Mouse (Mus musculus) layer of hippocampus, postnatal 14 days (tissue): ENCODE measurements around the gene Cfhr1. TPM values are rescaled to one million over a fixed set of nuclear protein-coding genes. Genes with fewer than 3 reads are reported as not detected.

ENCODE experiments used
- DNase-seq, 2 experiments: peaks; one replicate each; pipeline ENCODE4 v3.0.0; 2021 to 2022; ENCODE audit warnings: low spot score in 2 of 2, mixed read lengths in 1 of 2
- long read RNA-seq, 2 experiments: library from polyadenylated mRNA; stranded (forward); transcript quantifications; one replicate each; pipeline ENCODE4 v2.0.0; 2021
- total RNA-seq, 2 experiments: library from RNA; stranded (reverse); gene quantifications; 2 replicates each; pipeline ENCODE4 v1.2.3; 2021

The Cfhr1 gene
- total RNA-seq: not detected
- long read RNA-seq, experiment 1: 0 reads
- long read RNA-seq, experiment 2, partial matches to known transcripts: 0 of 1 reads
- long read RNA-seq, experiment 2, other reads (novel, unspliced or antisense): 1 of 1 reads

- DNase-seq: no peak
These were observed at the start of gene Cfhr1 for GRCm38 (mm10) chr1:139560024-139560423. Gene Cfhr1 (minus strand): TSS chr1:139560272.

DNA sequence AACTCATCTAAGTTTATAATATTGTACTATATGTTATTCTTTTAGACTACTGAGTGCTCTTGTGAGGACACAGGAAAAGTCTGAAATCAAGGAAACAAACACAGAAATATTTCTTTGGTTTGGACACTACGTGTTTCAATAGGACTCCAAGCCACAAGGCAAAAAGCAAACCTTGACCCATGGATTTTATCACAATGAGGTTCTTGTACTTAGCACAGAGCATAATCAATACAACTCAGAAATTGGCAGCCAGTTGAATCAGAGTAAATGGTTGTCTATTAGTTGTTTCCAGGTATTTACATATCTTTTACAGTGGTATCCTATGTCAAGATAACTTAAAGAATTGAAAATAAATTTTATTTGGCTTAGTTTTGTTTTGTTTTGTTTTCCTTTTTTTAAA, 8.8 kb downstream of the Cfhr1 start:
- DNase-seq: no peak

DNA sequence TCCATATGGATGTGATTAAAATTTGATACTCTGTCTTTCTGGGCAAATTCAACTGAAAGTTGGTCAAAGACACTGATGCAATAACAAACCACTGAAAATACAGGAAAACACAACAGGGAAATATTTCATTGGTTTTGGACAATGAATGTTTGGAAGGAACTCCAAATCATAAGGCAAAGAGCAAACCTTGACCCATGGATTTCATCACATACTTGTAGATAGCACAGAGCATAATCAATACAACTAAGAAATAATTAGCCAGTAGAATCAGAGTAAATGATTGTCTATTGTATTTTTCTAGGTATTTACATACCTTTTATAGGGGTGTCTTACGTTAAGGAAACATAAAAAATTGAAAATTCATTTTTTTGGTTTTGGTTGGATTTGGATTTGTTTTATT, 11.5 kb downstream of the Cfhr1 start:
- no peak for DNase-seq

DNA sequence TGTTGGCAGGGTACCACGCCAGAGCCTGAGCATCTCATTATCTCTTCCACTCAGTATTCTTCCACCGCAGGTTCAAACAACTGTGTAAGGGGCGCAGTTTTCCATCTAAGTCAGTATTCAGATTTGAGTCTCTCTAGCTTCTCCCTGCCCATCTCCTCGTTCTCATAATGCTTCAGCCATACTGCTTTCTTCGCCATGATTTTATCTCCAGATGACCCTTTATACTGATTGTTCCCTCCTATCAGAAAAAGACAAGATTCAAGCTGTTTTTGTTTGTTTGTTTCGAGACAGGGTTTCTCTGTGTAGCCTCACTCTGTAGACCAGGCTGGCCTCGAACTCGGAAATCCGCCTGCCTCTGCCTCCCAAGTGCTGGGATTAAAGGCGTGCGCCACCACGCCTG, 45.5 kb downstream of the Cfhr1 start:
- no peak for DNase-seq

GRCm38 (mm10) chr1:139501258-139501752, 58.8 kb downstream of the Cfhr1 start, which contains the start of gene F13b:
Gene F13b (plus strand): TSS chr1:139501702.
- no peak for DNase-seq

- DNase-seq: no peak
These were observed 60.3 kb downstream of the Cfhr1 start for GRCm38 (mm10) chr1:139499751-139500150.

Other genes with a start within 250 kb of the Cfhr1 start
- gene Crb1, start 183.2 kb downstream of the Cfhr1 start, total RNA-seq: under 1 TPM; 0.45 to 0.58 TPM
- 10 to 100 TPM; 30.2 to 30.6 TPM for gene Zbtb41, start 138.0 kb downstream of the Cfhr1 start, total RNA-seq
- gene Aspm, start 105.5 kb downstream of the Cfhr1 start, total RNA-seq: 1 to 10 TPM; 1.6 to 1.7 TPM
- gene F13b, start 58.6 kb downstream of the Cfhr1 start, total RNA-seq: not detected
- gene Gm4788, start 221.0 kb upstream of the Cfhr1 start, total RNA-seq: not detected